Mouse (Mus musculus): ENCODE measurements around the gene Fli1. TPM values are rescaled to one million over a fixed set of nuclear protein-coding genes. Genes with fewer than 3 reads are reported as not detected.

Gene Fli1
- total and polyA plus RNA-seq, 3 experiments: 13.8 to 171 (median 24.3) TPM

DNA sequence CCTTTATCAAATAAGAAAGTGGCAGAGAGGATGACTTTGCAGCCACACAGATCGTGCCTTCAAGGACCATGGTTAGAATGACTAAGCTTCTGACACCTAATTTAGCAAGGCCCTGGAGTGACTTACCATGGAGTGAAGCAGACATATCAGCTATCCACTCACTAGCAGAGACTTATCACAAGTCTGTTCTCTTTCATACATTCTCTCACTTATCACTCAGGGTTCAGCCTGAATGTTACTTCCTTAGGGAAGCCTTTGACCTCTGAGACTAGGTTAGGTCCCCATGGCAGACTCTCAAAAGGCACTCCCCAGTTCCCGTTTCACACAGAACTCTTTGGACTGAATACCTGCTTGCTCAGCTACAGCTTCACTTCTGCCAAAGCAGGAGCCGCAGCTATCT, 21.3 kb downstream of the Fli1 start:
- H3K4me1 ChIP-seq (ENCODE audit: control insufficient read depth in 1 of 2, insufficient read depth in 2 of 2, low read length in 2 of 2): peaks cover 26 to 37% of the 10 kb centered on the region in 2 experiments
- H3K9me3 ChIP-seq (replicated peaks; ENCODE audit: insufficient read depth, low read length): no peaks in the 10 kb centered on the region
- DNase-seq (ENCODE audit: low read depth, low spot score): peak; percentile 91
- peaks cover 26% of the 10 kb centered on the region for H3K79me2 ChIP-seq (ENCODE audit: control insufficient read depth, insufficient read depth, low read length, poor library complexity)
- peaks cover 0 to 40% of the 10 kb centered on the region in 2 experiments; a peak in 2 of 4 replicates for H3K36me3 ChIP-seq (ENCODE audit: control insufficient read depth in 1 of 2, insufficient read depth in 2 of 2, low read length in 2 of 2)
- no peaks in the 10 kb centered on the region for H3K27me3 ChIP-seq (ENCODE audit: control insufficient read depth in 1 of 2, insufficient read depth in 2 of 2, low read length in 2 of 2)
- H3K27ac ChIP-seq (ENCODE audit: control insufficient read depth, low read depth, low read length): peak overlapping the region; percentile 73
- H3K4me3 ChIP-seq (ENCODE audit: control insufficient read depth in 1 of 2, insufficient read depth in 1 of 2, low read depth in 2 of 2, low read length in 2 of 2): no peak overlapping the region
- H3K9ac ChIP-seq (ENCODE audit: control insufficient read depth, low read depth, low read length, poor library complexity, severe bottlenecking): peak overlapping the region; percentile 24; the same call in 1 of the 2 replicates
- TF ChIP-seq BHLHE40 (IDR thresholded peaks at IDR 0.05; ENCODE audit: borderline replicate concordance, low read depth, low read length) (peak; percentile 76; the same call in 1 of the 2 replicates), TAL1 (IDR thresholded peaks at IDR 0.05; ENCODE audit: low read length) (peak; percentile 87), CHD1 (IDR thresholded peaks at IDR 0.05; ENCODE audit: low read depth, low read length) (no peak), NELFE (IDR thresholded peaks at IDR 0.05; ENCODE audit: low read depth, low read length) (no peak), TBP (IDR thresholded peaks at IDR 0.05; ENCODE audit: low read depth, low read length) (peak; percentile 58), EP300 (IDR thresholded peaks at IDR 0.05; ENCODE audit: low read depth in 1 of 2, low read length in 2 of 2) (peak; percentile 92), TCF12 (IDR thresholded peaks at IDR 0.05; ENCODE audit: low read depth, low read length) (peak; percentile 90), GABPA (IDR thresholded peaks at IDR 0.05; ENCODE audit: low read depth, low read length) (no peak), ZKSCAN1 (IDR thresholded peaks at IDR 0.05; ENCODE audit: low read depth, low read length) (no peak), NRF1 (IDR thresholded peaks at IDR 0.05; ENCODE audit: insufficient read depth, low read depth, low read length, poor library complexity, severe bottlenecking) (no peak), MEF2A (IDR thresholded peaks at IDR 0.05; ENCODE audit: extremely low read depth, insufficient replicate concordance, low read depth, low read length, poor library complexity, severe bottlenecking) (peak; percentile 69; the same call in 1 of the 2 replicates), UBTF (IDR thresholded peaks at IDR 0.05; ENCODE audit: borderline replicate concordance, insufficient read depth, low read depth, low read length) (no peak), MYC (IDR thresholded peaks at IDR 0.05; ENCODE audit: low read depth, low read length) (no peak; the same call in none of the 2 replicates), USF1 (IDR thresholded peaks at IDR 0.05; ENCODE audit: low read depth, low read length) (no peak), ELF1 (IDR thresholded peaks at IDR 0.05; ENCODE audit: low read depth, low read length) (peak; percentile 37; the same call in 1 of the 2 replicates), ZC3H11A (IDR thresholded peaks at IDR 0.05; ENCODE audit: low read depth, low read length) (no peak), KAT2A (conservative IDR thresholded peaks at IDR 0.05; ENCODE audit: low read depth, low read length) (no peak), CHD2 (IDR thresholded peaks at IDR 0.05; ENCODE audit: low read length) (no peak), ZNF384 (IDR thresholded peaks at IDR 0.05; ENCODE audit: low read depth, low read length) (no peak), USF2 (IDR thresholded peaks at IDR 0.05; ENCODE audit: borderline replicate concordance in 1 of 2, insufficient read depth in 1 of 2, low read depth in 1 of 2, low read length in 2 of 2) (no peak), HCFC1 (IDR thresholded peaks at IDR 0.05; ENCODE audit: low read depth, low read length) (no peak; the same call in 1 of the 2 replicates), MAX (IDR thresholded peaks at IDR 0.05; ENCODE audit: low read length) (peak; percentile 65), MYB (IDR thresholded peaks at IDR 0.05; ENCODE audit: low read depth, low read length) (no peak), JUND (IDR thresholded peaks at IDR 0.05; ENCODE audit: low read depth, low read length) (no peak), SIN3A (IDR thresholded peaks at IDR 0.05; ENCODE audit: low read length) (peak; percentile 71), ZMIZ1 (IDR thresholded peaks at IDR 0.05; ENCODE audit: low read depth, low read length) (no peak), POLR2AphosphoS5 (IDR thresholded peaks at IDR 0.05; ENCODE audit: borderline replicate concordance, low read depth, low read length) (no peak), POLR2AphosphoS2 (IDR thresholded peaks at IDR 0.05; ENCODE audit: low read length) (no peak), POLR2A (IDR thresholded peaks at IDR 0.05; ENCODE audit: control insufficient read depth in 1 of 2, insufficient read depth in 1 of 2, low read depth in 1 of 2, low read length in 2 of 2, poor library complexity in 1 of 2) (no peak; a peak in 1 of 4 replicates), MAZ (IDR thresholded peaks at IDR 0.05; ENCODE audit: low read depth, low read length) (no peak), ETS1 (IDR thresholded peaks at IDR 0.05; ENCODE audit: low read depth, low read length) (peak; percentile 87), GATA1 (IDR thresholded peaks at IDR 0.05; ENCODE audit: low read depth, low read length) (peak; percentile 93), RCOR1 (IDR thresholded peaks at IDR 0.05; ENCODE audit: low read depth, low read length) (peak; percentile 74), MXI1 (IDR thresholded peaks at IDR 0.05; ENCODE audit: low read depth, low read length) (peak; percentile 57), CTCF (IDR thresholded peaks at IDR 0.05 in 2 of 3, conservative IDR thresholded peaks at IDR 0.05 in 1 of 3; ENCODE audit: control insufficient read depth in 1 of 3, insufficient read depth in 1 of 3, low read depth in 2 of 3, low read length in 3 of 3, poor library complexity in 1 of 3, severe bottlenecking in 1 of 3) (no peak), RAD21 (IDR thresholded peaks at IDR 0.05; ENCODE audit: low read depth, low read length) (no peak), SMC3 (IDR thresholded peaks at IDR 0.05; ENCODE audit: low read depth, low read length) (no peak), E2F4 (IDR thresholded peaks at IDR 0.05; ENCODE audit: borderline replicate concordance, low read depth, low read length) (no peak)
